Mouse (Mus musculus) heart, embryonic 14.5 days (tissue): ENCODE data around the gene Igfbp4. TPM values are rescaled to one million over a fixed set of nuclear protein-coding genes. Genes with fewer than 3 reads are reported as not detected.

Experiments
- ATAC-seq: fragments of 200-750 bp; cut with Nextera tagmentation; 2 replicates; pipeline ENCODE4 v1.8.0; 2017; ENCODE audit warnings: low read depth, moderate TSS enrichment; ENCODE audit not compliant: insufficient number of reproducible peaks, insufficient read depth, low FRiP score
- H3K27ac ChIP-seq, 2 experiments: fragments of 200-500 bp in 1 of 2; fragments of 300-500 bp in 1 of 2; sonication (generic) in 1 of 2; replicated peaks in 1 of 2; 2 replicates each; pipeline ENCODE4 v1.5.1; 2012 to 2014; ENCODE audit warnings: low read depth in 2 of 2, low read length in 2 of 2, control low read depth in 1 of 2, mild to moderate bottlenecking in 1 of 2, mixed read lengths in 1 of 2; ENCODE audit not compliant: control insufficient read depth in 1 of 2, insufficient read depth in 1 of 2
- H3K27me3 ChIP-seq: fragments of 300-500 bp; sonication (generic); 2 replicates; pipeline ENCODE4 v1.6.1; 2014; ENCODE audit warnings: mild to moderate bottlenecking, low read length, control low read depth; ENCODE audit not compliant: control insufficient read depth, insufficient read depth
- H3K36me3 ChIP-seq: fragments of 300-500 bp; sonication (generic); 2 replicates; pipeline ENCODE4 v1.6.1; 2014; ENCODE audit warnings: mild to moderate bottlenecking, control low read depth, low read length, mixed read lengths; ENCODE audit not compliant: control insufficient read depth, insufficient read depth
- H3K4me1 ChIP-seq, 2 experiments: fragments of 200-500 bp in 1 of 2; fragments of 300-500 bp in 1 of 2; sonication (generic) in 1 of 2; 2 replicates each; pipeline ENCODE4 v1.6.1; 2012 to 2014; ENCODE audit warnings: low read length in 2 of 2, control low read depth in 1 of 2, mixed read lengths in 1 of 2; ENCODE audit not compliant: control insufficient read depth in 2 of 2, insufficient read depth in 2 of 2
- H3K4me2 ChIP-seq: fragments of 300-500 bp; sonication (generic); 2 replicates; pipeline ENCODE4 v1.6.1; 2014; ENCODE audit warnings: mild to moderate bottlenecking, low read length
- H3K4me3 ChIP-seq, 2 experiments: fragments of 200-500 bp in 1 of 2; fragments of 300-500 bp in 1 of 2; sonication (generic) in 1 of 2; 2 replicates each; pipeline ENCODE4 v1.5.1; 2012 to 2014; ENCODE audit warnings: low read length in 2 of 2, mild to moderate bottlenecking in 2 of 2, control low read depth in 1 of 2, low read depth in 1 of 2, moderate library complexity in 1 of 2; ENCODE audit not compliant: control insufficient read depth in 1 of 2, insufficient read depth in 1 of 2
- H3K9ac ChIP-seq: fragments of 300-500 bp; sonication (generic); 2 replicates; pipeline ENCODE4 v1.6.1; 2014; ENCODE audit warnings: mild to moderate bottlenecking, low read length
- H3K9me3 ChIP-seq: fragments of 300-500 bp; sonication (generic); 2 replicates; pipeline ENCODE4 v1.6.1; 2016; ENCODE audit warnings: low read length, control low read depth; ENCODE audit not compliant: control insufficient read depth
- WGBS: fragments of 180-500 bp; shearing (Covaris S2); extraction: QIAGEN DNeasy Blood & Tissue Kit; methylation state at CpG from one replicate; pipeline ENCODE4 v1.1.7; 2014; 5-methylcytosine and 5-hydroxymethylcytosine counted together
- polyA plus RNA-seq: library from polyadenylated mRNA; unstranded; fragments of >200 nt; fragmentation: Nextera tagmentation; extraction: Ambion mirVana; gene quantifications from 2 replicates; pipeline ENCODE4 v1.2.1, GENCODE M21; 2014

Igfbp4 gene
- polyA plus RNA-seq, 1 experiment from 2014 or later = 373 TPM

GRCm38 (mm10) chr11:99013856-99014255 lies 27.2 kb upstream of the Igfbp4 start:
- Histone ChIP-seq H3K4me1 (no peaks in the 10 kb centered on the region), H3K4me2 (no peak overlapping the region), H3K9ac (no peak overlapping the region), H3K27ac (no peak overlapping the region), H3K4me3 (no peak overlapping the region), H3K36me3 (peaks cover 100% of the 10 kb centered on the region), H3K27me3 (no peaks in the 10 kb centered on the region), H3K9me3 (no peaks in the 10 kb centered on the region)
- no peak for ATAC-seq
- 92% methylated on average over 1 of the region's 1 CpGs for WGBS

- no peak for ATAC-seq
- H3K4me3 ChIP-seq = no peak overlapping the region
- H3K36me3 ChIP-seq = peaks cover 79% of the 10 kb centered on the region
- H3K27me3 ChIP-seq = no peaks in the 10 kb centered on the region
- H3K9ac ChIP-seq = no peak overlapping the region
- peaks cover 6 to 11% of the 10 kb centered on the region in 2 experiments for H3K4me1 ChIP-seq
- WGBS = 94% methylated on average over 6 of the region's 6 CpGs
- no peaks in the 10 kb centered on the region for H3K9me3 ChIP-seq
- no peak overlapping the region for H3K27ac ChIP-seq
- H3K4me2 ChIP-seq = no peak overlapping the region
These were observed 21.2 kb upstream of the Igfbp4 start for GRCm38 (mm10) chr11:99019844-99020243.

- Histone ChIP-seq H3K27ac (no peak overlapping the region), H3K4me2 (peak overlapping the region; percentile 64), H3K9me3 (no peaks in the 10 kb centered on the region), H3K27me3 (no peaks in the 10 kb centered on the region), H3K4me1 (peaks cover 6 to 11% of the 10 kb centered on the region in 2 experiments), H3K36me3 (peaks cover 53% of the 10 kb centered on the region), H3K9ac (peak overlapping the region; percentile 86), H3K4me3 (peak overlapping the region; percentile 33 to 80)
- 77% methylated on average over 5 of the region's 5 CpGs for WGBS
- no peak for ATAC-seq
These were observed 18.6 kb upstream of the Igfbp4 start for GRCm38 (mm10) chr11:99022384-99022933.

- ATAC-seq = no peak
- no peaks in the 10 kb centered on the region for H3K27me3 ChIP-seq
- H3K9ac ChIP-seq = peak overlapping the region; percentile 86
- peak overlapping the region; percentile 75 to 80 for H3K4me3 ChIP-seq
- H3K27ac ChIP-seq = peak overlapping the region in 1 of 2 experiments; percentile 61; a peak in 2 of 4 replicates
- no peaks in the 10 kb centered on the region for H3K9me3 ChIP-seq
- H3K36me3 ChIP-seq = peaks cover 46% of the 10 kb centered on the region
- H3K4me2 ChIP-seq = peak overlapping the region; percentile 64
- peaks cover 6 to 11% of the 10 kb centered on the region in 2 experiments for H3K4me1 ChIP-seq
- WGBS = 11% methylated on average over 4 of the region's 4 CpGs
These were observed 17.9 kb upstream of the Igfbp4 start for GRCm38 (mm10) chr11:99023094-99023493.

GRCm38 (mm10) chr11:99023500-99024467 lies 17.3 kb upstream of the Igfbp4 start, which contains the start of gene Top2a:
Gene Top2a, minus strand, starts transcription at chr11:99024189.
- Histone ChIP-seq H3K4me3 (peak within 1 kb of the TSS; percentile 75 to 80), H3K27me3 (no peaks in the 10 kb centered on the region), H3K9ac (peak within 1 kb of the TSS; percentile 86), H3K27ac (peak within 1 kb of the TSS; percentile 61 to 66), H3K9me3 (no peaks in the 10 kb centered on the region), H3K36me3 (peaks cover 39% of the 10 kb centered on the region), H3K4me1 (peaks cover 6 to 11% of the 10 kb centered on the region in 2 experiments), H3K4me2 (peak within 1 kb of the TSS; percentile 67)
- under 1% methylated on average over 54 of the region's 54 CpGs for WGBS
- peak; percentile 90 for ATAC-seq

GRCm38 (mm10) chr11:99024468-99025134 lies 16.4 kb upstream of the Igfbp4 start:
- H3K4me2 ChIP-seq = peak overlapping the region; percentile 67
- peaks cover 31% of the 10 kb centered on the region for H3K36me3 ChIP-seq
- no peaks in the 10 kb centered on the region for H3K27me3 ChIP-seq
- peak overlapping the region; percentile 41 to 57; a peak in 3 of 4 replicates for H3K27ac ChIP-seq
- peak overlapping the region; percentile 50; the same call in 1 of the 2 replicates for H3K9ac ChIP-seq
- H3K4me3 ChIP-seq = peak overlapping the region; percentile 50 to 80
- H3K9me3 ChIP-seq = no peaks in the 10 kb centered on the region
- H3K4me1 ChIP-seq = peaks cover 6 to 11% of the 10 kb centered on the region in 2 experiments
- 46% methylated on average over 18 of the region's 18 CpGs for WGBS
- no peak for ATAC-seq

GRCm38 (mm10) chr11:99025878-99026277 lies 15.2 kb upstream of the Igfbp4 start:
- WGBS = 87% methylated on average over 6 of the region's 6 CpGs
- no peak overlapping the region for H3K4me2 ChIP-seq
- no peak for ATAC-seq
- H3K36me3 ChIP-seq = peaks cover 18% of the 10 kb centered on the region
- peaks cover 6 to 11% of the 10 kb centered on the region in 2 experiments for H3K4me1 ChIP-seq
- H3K27me3 ChIP-seq = no peaks in the 10 kb centered on the region
- no peak overlapping the region for H3K27ac ChIP-seq
- H3K4me3 ChIP-seq = no peak overlapping the region
- no peaks in the 10 kb centered on the region for H3K9me3 ChIP-seq
- H3K9ac ChIP-seq = no peak overlapping the region
